Mouse (Mus musculus): ENCODE measurements around the gene Fjx1.

DNA sequence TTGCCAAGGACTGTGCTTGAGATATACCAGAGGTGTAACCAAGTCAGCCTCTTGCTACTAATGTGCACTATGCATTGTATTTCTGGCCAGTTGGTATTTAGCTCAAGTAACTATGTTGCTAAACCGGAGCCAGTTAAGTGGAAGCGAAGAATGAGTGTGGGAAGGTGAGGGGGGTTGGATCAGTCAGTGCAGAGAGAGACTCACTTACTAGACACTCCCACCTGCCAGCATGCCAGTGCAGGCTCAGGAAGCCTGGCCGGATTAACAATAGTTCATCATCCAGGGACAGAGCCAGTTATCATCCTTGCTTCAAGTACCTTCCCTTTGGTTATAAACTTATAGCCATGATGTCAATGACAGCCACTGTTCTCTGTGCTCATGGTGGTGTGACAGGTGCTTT lies 16.3 kb upstream of the Fjx1 start:
- TF ChIP-seq ZC3H11A (IDR thresholded peaks at IDR 0.05; ENCODE audit: borderline replicate concordance, low read depth, low read length): no peak
- no peak for TF ChIP-seq HCFC1 (IDR thresholded peaks at IDR 0.05; ENCODE audit: borderline replicate concordance, insufficient read depth, low read length)
- no peak for TF ChIP-seq ZNF384 (IDR thresholded peaks at IDR 0.05; ENCODE audit: low read depth, low read length)
- TF ChIP-seq MAFK (IDR thresholded peaks at IDR 0.05; ENCODE audit: insufficient read depth, low read depth, low read length): no peak
